Mouse (Mus musculus) testis, adult 2 months (tissue): Measurements from ENCODE around the gene Gpc4. TPM values are rescaled to one million over a fixed set of nuclear protein-coding genes. Genes with fewer than 3 reads are reported as not detected.

Experiments used
- H3K27ac ChIP-seq: fragments of 200-500 bp; 2 replicates; pipeline ENCODE4 v1.5.1; 2012; ENCODE audit warnings: low read depth, low read length; ENCODE audit not compliant: control insufficient read depth, insufficient read depth
- H3K27me3 ChIP-seq: fragments of 200-500 bp; 2 replicates; pipeline ENCODE4 v1.6.1; 2012; ENCODE audit warnings: mild to moderate bottlenecking, low read length, moderate library complexity; ENCODE audit not compliant: control insufficient read depth, insufficient read depth
- H3K36me3 ChIP-seq: fragments of 200-500 bp; 2 replicates; pipeline ENCODE4 v1.6.1; 2012; ENCODE audit warnings: mild to moderate bottlenecking, low read length; ENCODE audit not compliant: control insufficient read depth, insufficient read depth
- H3K4me1 ChIP-seq: fragments of 200-500 bp; 2 replicates; pipeline ENCODE4 v1.6.1; 2012; ENCODE audit warnings: low read length; ENCODE audit not compliant: control insufficient read depth, insufficient read depth
- H3K4me3 ChIP-seq: fragments of 200-500 bp; 2 replicates; pipeline ENCODE4 v1.5.1; 2012; ENCODE audit warnings: low read depth, mild to moderate bottlenecking, low read length, moderate library complexity, mixed read lengths; ENCODE audit not compliant: control insufficient read depth
- CTCF ChIP-seq: fragments of 200-500 bp; IDR thresholded peaks from 2 replicates; pipeline ENCODE4 v1.5.1; 2012; ENCODE audit warnings: low read depth, mild to moderate bottlenecking, inconsistent platforms, low read length, moderate library complexity; ENCODE audit not compliant: control insufficient read depth, insufficient read depth, insufficient replicate concordance
- POLR2A ChIP-seq: fragments of 200-500 bp; IDR thresholded peaks from 2 replicates; pipeline ENCODE4 v1.6.1; 2012; ENCODE audit warnings: low read depth, mild to moderate bottlenecking, inconsistent platforms, low read length, moderate library complexity; ENCODE audit not compliant: control insufficient read depth
- polyA plus RNA-seq: library from polyadenylated mRNA; depleted of rRNA; stranded (reverse); fragments of >200 nt; gene quantifications from 2 replicates; pipeline ENCODE4 v1.2.3, GENCODE M21; 2012; rRNA removed

Gene Gpc4
- polyA plus RNA-seq, 1 experiment, result 12.2 TPM

GRCm38 (mm10) chrX:52030146-52030545 lies 134.9 kb downstream of the Gpc4 start:
- TF ChIP-seq CTCF (no peak), POLR2A (no peak)
- H3K4me3 ChIP-seq, result no peak overlapping the region
- no peaks in the 10 kb centered on the region for H3K27me3 ChIP-seq
- H3K27ac ChIP-seq, result no peak overlapping the region
- H3K36me3 ChIP-seq, result no peaks in the 10 kb centered on the region
- H3K4me1 ChIP-seq, result no peaks in the 10 kb centered on the region

GRCm38 (mm10) chrX:52017660-52018059 lies 147.4 kb downstream of the Gpc4 start:
- Histone ChIP-seq H3K27ac (no peak overlapping the region), H3K4me3 (no peak overlapping the region), H3K27me3 (no peaks in the 10 kb centered on the region), H3K36me3 (no peaks in the 10 kb centered on the region), H3K4me1 (no peaks in the 10 kb centered on the region)
- no peak for TF ChIP-seq POLR2A
- TF ChIP-seq CTCF, result no peak

Other genes starting within 250 kb of the Gpc4 start
- gene 1700080O16Rik, start 192.5 kb downstream of the Gpc4 start, polyA plus RNA-seq, result 32.0 and 35.8 TPM in 2 replicates